Mouse (Mus musculus) layer of hippocampus, postnatal 10 days (tissue): ENCODE measurements at regions not wholly inside any gene's neighbourhood (a gene's known extent, or its start where the extent isn't known, plus 50 kb on each side); places are given as distances from the start of the nearest gene placed in this dataset.

Experiments used
- DNase-seq, 2 experiments: peaks; one replicate each; pipeline ENCODE4 v3.0.0; 2021; ENCODE audit warnings: low spot score in 2 of 2

GRCm38 (mm10) chr13:114523116-114523515, 64.4 kb upstream of the Fst start:
- DNase-seq, result peak; percentile 8 to 19

GRCm38 (mm10) chr13:114526856-114527255, 68.1 kb upstream of the Fst start:
- no peak for DNase-seq

- DNase-seq, result no peak
Observed at GRCm38 (mm10) chr13:114530171-114530774, 71.5 kb upstream of the Fst start.

- DNase-seq, result no peak
Observed at GRCm38 (mm10) chr13:114531780-114532179, 73.0 kb upstream of the Fst start.

- no peak for DNase-seq
Observed at GRCm38 (mm10) chr13:114532393-114533097, 73.8 kb upstream of the Fst start.

GRCm38 (mm10) chr13:114534591-114534990, 75.8 kb upstream of the Fst start:
- DNase-seq, result no peak

- no peak for DNase-seq
Observed at GRCm38 (mm10) chr13:114535721-114536120, 77.0 kb upstream of the Fst start.

- DNase-seq, result no peak
Observed at GRCm38 (mm10) chr13:114571731-114572130, 113.0 kb upstream of the Fst start.

- DNase-seq, result no peak
Observed at GRCm38 (mm10) chr13:114584566-114584965, 125.8 kb upstream of the Fst start.

GRCm38 (mm10) chr13:114587621-114588020, 128.9 kb upstream of the Fst start:
- DNase-seq, result no peak

- DNase-seq, result no peak
Observed at GRCm38 (mm10) chr13:114603341-114603740, 144.6 kb upstream of the Fst start.

GRCm38 (mm10) chr13:114604037-114604694, 145.4 kb upstream of the Fst start:
- DNase-seq, result no peak

GRCm38 (mm10) chr13:114613909-114614308, 155.2 kb upstream of the Fst start:
- no peak for DNase-seq

- no peak for DNase-seq
Observed at GRCm38 (mm10) chr13:114619416-114619815, 160.7 kb upstream of the Fst start.

GRCm38 (mm10) chr13:114636731-114637130, 178.0 kb upstream of the Fst start:
- no peak for DNase-seq

- DNase-seq, result no peak
Observed at GRCm38 (mm10) chr13:114639531-114639930, 178.5 kb upstream of the Mocs2 start.

GRCm38 (mm10) chr13:114641688-114642390, 176.2 kb upstream of the Mocs2 start:
- no peak for DNase-seq

GRCm38 (mm10) chr13:114642901-114643491, 175.0 kb upstream of the Mocs2 start:
- DNase-seq, result no peak

GRCm38 (mm10) chr13:114643521-114643920, 174.5 kb upstream of the Mocs2 start:
- DNase-seq, result no peak

- no peak for DNase-seq
Observed at GRCm38 (mm10) chr13:114654267-114654666, 163.8 kb upstream of the Mocs2 start.

GRCm38 (mm10) chr13:114654953-114655586, 163.0 kb upstream of the Mocs2 start:
- DNase-seq, result no peak
